Mouse (Mus musculus) olfactory bulb, adult 2 months (tissue): ENCODE data around the gene 1110008L16Rik.

Experiments used
- CTCF ChIP-seq: fragments of 200-500 bp; IDR thresholded peaks from 2 replicates; pipeline ENCODE4 v1.5.1; 2012; ENCODE audit warnings: low read depth, mild to moderate bottlenecking, low read length, moderate library complexity; ENCODE audit not compliant: insufficient read depth
- POLR2A ChIP-seq: fragments of 200-500 bp; IDR thresholded peaks from 2 replicates; pipeline ENCODE4 v1.6.1; 2012; ENCODE audit warnings: mild to moderate bottlenecking, low read depth, low read length, moderate library complexity; ENCODE audit not compliant: insufficient read depth

DNA sequence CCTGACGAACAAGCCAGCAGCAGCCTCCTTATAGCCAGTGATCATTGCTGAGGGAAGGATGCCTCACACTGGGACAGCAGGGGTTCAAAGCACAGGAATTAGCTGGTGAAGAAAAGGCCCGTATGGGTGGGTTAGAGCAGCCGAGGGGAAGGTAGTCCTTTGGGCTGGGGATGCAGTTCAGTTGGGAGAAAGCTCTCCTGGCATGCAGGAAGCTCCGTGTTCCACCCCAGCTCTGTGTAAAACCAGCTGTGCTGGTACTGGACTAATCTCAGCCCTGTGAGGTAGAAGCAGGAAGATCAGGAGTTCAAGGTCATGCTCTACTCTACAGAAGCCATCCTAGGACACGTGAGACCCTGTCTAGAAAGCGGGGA lies 78.2 kb downstream of the 1110008L16Rik start:
- TF ChIP-seq CTCF (no peak), POLR2A (no peak)
